Mouse (Mus musculus) E14TG2a.4 (cell line): ENCODE results near the gene Cstf2t.

Experiments used
- CTCF ChIP-seq: conservative IDR thresholded peaks from 2 replicates; pipeline ENCODE4 v1.5.1; 2014; ENCODE audit warnings: low read length
- NANOG ChIP-seq: IDR thresholded peaks from 2 replicates; pipeline ENCODE4 v1.6.1; 2014; ENCODE audit warnings: borderline replicate concordance, low read length, mixed read lengths
- POU5F1 ChIP-seq: IDR thresholded peaks from 2 replicates; pipeline ENCODE4 v1.6.1; 2014; ENCODE audit warnings: low read length, borderline replicate concordance

DNA sequence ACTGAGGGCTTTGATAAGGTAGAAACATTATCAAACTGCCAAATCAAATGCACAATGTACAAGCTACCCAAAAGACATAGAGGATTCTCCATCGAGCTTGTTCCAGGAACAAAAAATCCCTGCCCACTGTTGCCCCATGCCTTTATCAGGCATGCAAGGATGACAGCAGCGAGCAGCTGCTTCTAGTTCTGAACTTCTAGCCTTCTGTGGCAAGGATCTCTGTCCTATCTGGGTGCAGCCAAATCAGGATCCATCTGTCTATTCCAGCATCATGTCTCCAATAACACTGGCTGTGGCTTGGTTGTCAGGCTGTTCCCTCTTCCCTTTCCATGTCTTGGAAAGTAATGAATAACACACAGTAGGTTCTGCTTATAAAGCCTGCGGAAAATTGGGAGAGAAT lies 42.0 kb downstream of the Cstf2t start:
- TF ChIP-seq CTCF (no peak), POU5F1 (no peak), NANOG (no peak)
